Mouse (Mus musculus) liver, embryonic 14.5 days (tissue): ENCODE measurements around the gene Hinfp.

Experiments used
- CTCF ChIP-seq: IDR thresholded peaks from 2 replicates; pipeline ENCODE4 v1.5.1; 2016; ENCODE audit warnings: antibody characterized with exemption, low read depth, control low read depth
- EP300 ChIP-seq: IDR thresholded peaks from 2 replicates; pipeline ENCODE4 v1.6.1; 2016; ENCODE audit warnings: antibody characterized with exemption, low read depth

GRCm38 (mm10) chr9:44336964-44337363, 31.5 kb upstream of the Hinfp start:
- no peak for TF ChIP-seq CTCF
- no peak; the same call in 1 of the 2 replicates for TF ChIP-seq EP300
